Mouse (Mus musculus) cerebellum, adult 8-10 months (tissue): ENCODE data around the gene Tmem95.
"Not testable (repeated sequence)": the region's sequence is repeated elsewhere in the genome, so short reads cannot be mapped to it uniquely, and the experiment has no call there.

ENCODE experiments used
- DNase-seq: peaks from one replicate; pipeline ENCODE4 v3.0.0; 2022

Gene Tmem95

DNA sequence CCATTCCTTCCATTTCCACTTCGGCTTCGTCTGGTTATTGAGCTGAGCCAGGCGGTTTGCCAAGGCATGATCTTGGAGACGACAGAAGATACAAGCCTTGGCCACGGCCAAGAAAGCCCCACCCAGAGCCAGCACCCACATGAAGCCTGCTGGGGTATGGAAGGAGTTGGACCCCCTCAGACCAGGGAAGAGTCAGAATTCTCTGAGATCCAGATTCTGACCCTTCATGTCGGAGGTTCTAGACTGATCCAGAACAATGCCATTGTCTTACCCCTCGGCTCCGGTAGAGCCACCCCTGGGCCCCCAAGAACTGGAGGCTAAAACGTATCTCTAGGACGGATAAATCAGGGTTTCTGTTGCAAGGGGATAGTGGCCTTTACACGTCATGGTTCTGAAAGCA, at the start of gene Tmem95:
Gene Tmem95 (minus strand): TSS at position 141 of the 400 bp plus-strand sequence.
- no peak for DNase-seq

DNA sequence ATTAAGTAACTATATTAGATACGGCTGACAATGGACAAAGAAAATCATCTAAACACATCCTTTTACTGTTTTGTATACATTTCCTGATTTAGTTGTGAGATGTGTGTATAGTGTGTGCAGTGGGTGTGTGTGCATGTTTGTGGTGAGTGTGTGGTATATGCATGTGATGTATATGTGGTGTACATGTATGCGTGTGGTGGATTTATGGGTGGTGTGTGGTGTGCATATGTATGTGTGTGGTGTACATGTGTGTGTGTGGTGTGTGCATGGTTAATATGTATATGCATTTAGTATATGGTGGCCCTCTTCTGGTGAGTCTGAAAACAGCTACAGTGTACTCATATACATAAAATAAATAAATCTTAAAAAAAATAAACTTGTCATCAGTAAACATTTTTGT, 49.7 kb upstream of the Tmem95 start:
- DNase-seq = no peak

DNA sequence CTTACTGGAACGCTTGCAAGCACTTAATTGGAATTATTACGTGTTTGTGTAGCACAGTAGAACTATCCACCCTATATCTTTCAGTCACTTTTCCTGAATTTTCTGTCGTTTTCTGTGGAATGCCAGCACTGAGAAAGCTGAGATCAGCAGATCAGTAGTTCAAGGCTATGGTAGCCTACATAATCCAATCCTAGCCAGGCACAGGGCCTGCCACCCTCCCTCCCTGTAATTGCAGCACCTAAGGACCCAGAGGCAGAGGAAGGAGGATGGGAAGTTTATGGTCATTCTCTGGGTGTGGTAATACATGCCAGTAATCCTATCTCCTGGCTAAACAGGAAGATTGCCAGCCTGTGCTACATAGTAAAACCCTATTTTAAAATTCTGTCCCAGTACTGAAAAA, 45.0 kb upstream of the Tmem95 start:
- DNase-seq = no peak

DNA sequence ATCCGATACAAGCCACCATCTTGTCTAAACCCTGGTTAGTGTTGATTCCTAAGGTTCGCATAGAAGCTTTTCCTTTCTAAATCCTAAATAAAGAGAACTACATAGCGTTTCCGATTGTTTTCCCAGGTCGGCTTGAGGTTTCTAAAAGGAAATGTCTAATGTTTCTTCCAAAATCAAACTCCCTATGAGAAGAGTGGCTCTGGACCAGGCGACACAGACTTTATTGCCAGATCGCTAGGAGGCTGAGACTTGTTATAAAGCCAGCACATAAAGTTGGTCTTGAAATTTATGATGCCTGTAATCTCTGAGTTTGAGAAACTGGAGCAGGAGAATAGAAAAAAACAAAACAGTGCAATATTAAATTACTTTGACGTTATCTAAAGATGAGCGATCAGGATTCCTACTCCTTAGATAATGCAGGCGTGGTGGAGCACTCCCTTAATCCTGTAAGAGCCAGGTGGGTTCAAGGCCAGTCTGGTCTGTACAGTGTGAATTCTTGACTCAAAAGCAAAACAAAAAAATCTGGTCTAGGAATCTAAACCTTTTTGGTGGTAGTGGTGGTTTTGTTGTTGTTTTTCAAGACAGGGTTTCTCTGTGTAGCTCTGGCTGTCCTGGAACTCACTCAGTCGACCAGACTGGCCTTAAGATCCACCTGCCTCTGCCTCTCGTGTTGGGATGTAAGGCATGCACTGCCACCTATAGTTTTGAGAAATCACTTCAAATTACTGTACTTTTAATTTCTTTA, 44.4 kb upstream of the Tmem95 start:
- DNase-seq = no peak

DNA sequence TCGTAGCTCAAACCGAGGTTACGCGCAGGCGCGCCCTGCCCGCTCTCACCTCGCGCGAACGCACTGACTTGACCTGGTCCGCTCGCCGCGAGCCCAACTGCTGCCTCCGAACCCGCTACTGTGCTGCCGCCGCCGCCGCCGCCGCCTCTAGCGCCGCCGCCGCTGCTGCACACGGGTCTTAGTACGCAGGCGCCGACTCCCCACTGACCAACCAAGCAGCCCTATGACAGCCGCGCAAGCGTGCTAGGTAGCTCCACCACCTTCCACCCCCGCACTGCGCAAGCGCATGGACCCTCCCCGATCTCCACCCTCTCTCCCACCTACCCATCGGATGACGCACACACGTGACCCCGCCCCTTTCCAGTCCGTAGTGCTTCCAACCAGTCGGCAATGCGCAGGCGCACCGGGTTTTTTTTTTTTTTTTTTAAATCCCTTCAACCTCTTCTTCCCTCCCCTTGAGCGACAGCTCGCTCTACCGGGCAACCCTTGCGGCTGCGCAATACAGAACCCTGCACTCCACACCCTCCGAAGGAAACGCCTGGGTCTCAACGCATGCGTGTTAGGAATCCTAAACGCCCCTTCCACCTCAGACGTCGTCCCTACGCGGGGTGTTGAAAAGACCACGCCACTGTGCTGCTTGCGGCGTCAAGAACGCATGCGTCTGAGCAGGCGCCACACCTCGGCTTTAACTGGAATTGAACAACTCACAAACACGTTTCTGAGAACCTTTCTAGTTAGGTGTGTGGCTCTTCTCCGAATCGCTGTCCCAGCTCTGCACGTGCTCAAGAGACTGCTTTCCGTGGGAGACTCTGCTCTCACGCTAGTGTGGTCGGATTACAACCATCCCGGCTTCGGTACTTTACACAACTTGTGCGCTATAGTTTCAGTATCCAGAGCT, 43.5 kb upstream of the Tmem95 start, which contains the start of gene Eif5a:
Gene Eif5a (minus strand): TSS at position 845 of the 898 bp plus-strand sequence.
- DNase-seq = peak; percentile 100

DNA sequence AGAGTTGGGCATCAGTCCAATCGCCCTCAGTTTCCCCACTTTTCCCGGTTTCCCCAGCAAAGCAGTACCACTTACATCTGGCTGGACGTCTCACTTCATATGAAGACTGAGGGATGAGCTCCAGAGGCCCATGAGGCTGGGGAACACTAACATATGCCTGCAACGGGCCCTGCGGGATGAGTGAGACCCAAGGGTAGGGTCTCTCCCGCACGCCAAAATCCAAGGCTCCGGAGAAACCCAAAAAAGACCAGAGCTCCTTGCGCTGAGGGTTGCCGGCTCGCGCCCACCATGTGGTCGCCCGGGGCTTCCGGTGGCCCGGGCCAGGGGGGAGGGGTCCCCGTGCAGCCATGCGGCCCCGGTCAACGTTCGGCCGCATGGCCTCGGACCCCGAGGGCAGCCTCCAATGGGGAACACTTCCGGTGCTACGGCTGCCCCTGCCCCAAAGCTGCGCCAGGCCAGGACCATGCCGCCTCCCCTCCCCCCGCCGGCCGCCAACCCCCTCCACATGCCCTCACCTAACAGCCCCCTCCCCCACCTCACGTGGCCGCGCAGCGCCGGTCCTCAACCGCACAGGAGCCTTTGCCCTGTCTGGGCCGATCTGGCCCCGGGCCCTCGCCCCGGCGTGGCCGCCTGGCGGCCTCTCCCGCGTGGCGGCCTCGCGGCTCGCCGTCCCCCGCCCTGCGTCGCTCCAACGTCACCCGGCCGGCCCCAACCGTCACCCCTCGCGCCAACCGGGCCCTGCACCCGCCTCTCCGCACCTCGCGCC, 42.6 kb upstream of the Tmem95 start:
- no peak for DNase-seq

DNA sequence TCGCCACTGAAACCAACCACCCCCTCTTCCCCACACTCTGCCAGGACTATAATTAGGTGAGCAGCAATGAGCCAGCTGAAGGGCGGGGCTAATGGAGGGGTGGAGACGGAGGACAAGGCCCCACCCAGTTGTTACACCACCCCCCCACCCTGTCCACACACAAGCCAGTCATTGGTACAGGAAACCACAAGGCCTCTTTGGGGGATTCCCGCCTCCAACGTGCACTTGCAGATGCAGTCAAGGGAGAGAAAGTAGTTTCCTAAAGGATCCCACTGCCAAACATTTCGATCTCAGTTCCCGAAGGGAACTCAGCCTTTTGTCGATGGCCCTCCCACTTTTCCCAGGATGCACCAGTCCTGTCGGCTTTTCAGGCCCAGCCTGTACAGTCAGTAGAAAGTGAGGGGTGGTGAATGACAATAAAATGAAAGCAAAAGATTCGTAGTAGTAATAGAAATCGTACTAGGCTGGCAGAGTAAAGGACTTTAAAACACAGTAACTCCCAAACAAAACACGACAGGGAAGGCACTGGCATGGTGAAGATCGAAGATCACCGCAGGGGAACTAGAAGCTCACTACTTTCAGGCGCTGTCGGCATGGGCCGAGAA, 41.9 kb upstream of the Tmem95 start:
- DNase-seq = no peak

DNA sequence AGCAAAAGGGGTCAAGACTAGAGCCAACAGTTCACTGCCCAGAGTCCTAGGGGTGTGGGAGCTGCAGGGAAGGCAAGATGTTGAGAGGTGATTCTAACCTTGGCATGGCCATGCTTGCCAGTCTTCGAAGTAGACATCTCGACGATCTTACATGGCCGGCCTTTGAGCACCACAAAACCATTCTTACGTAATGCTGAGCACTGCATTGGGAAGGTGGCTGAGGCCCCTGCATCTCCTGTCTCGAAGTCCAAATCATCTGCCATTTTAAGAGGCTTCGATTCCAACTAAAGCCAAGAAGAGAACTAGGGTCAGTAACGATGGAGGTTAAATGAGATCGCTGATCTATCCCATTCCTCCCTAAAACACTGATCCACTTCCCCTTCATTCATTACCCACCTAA, 41.2 kb upstream of the Tmem95 start:
- no peak for DNase-seq

DNA sequence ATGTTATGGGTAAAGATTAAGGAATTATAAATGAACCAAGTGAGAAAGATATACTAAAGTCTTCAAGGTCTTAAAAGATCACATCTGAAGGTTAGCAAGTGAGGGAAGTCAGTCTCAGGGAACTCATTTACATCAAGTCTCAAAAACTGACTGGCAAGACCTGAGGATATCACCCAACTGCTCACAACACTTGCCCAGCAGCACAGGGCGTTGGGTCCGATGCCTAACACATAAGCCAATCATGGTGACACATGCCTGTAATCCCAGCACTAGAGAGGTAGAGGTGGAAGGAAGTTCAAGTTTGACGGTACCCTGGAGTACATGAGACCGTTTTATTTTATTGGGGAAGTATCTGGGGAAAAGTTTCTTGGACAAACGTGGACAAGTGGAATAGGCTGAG, 40.3 kb upstream of the Tmem95 start:
- no peak for DNase-seq

DNA sequence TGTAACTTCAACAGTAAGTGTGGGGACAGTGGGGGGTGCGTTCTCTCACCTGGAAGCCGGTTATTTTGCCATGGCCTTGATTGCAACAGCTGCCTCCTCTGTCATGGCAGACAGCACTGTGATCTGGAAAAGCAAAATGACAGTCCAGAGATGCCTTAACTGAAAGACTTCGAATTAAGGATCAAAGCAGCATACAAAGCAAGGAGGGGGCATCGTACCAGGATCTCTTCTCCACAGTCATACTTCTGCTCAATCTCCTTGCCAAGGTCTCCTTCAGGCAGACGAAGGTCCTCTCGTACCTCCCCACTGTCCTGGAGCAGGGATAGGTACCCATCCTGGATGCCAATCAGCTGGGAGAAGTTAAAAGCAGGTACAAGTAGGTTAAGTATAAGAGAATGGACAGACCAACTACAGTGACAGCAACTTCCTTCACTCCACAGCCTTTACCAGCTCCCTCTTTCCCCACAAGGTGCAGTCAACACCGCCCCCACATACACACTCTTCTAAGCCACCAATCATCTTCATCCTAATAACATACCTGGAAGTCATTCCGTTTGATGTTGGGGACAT, 39.6 kb upstream of the Tmem95 start:
- DNase-seq = no peak

DNA sequence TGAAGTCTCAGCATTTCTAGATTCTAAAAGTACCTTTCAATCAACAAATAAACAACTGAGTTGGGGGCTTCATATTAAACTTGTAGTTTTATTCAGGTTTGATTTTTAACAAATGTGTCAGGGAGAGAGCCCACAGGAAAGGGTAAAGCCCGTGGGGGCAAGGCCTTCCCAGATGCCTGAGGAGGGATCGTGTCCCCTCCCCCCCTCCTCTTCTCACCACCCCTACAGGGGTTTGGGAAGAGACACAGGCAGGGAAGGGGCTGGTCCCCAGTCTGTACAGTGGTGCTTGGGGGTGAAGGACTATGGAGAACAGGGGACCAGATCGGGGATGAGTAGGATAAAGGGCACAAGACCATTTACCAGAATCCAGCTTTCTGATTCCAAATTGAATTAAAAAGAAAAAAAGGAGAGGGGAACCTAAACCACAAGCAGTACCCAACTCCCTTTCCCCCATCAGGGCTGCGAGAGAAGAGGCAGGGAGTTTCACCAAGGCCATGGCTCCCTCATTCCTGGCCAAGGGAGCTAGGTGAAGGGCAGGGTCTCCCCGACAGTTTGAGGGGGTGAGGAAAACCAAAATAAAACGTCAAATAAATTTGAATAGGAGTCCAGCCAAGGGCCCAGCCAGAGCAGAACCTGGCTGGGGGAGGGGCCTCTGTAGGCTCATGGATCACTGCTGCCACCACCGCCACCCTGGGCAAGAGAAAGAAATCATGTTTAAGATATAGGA, 39.0 kb upstream of the Tmem95 start:
- DNase-seq = not testable (repeated sequence)

DNA sequence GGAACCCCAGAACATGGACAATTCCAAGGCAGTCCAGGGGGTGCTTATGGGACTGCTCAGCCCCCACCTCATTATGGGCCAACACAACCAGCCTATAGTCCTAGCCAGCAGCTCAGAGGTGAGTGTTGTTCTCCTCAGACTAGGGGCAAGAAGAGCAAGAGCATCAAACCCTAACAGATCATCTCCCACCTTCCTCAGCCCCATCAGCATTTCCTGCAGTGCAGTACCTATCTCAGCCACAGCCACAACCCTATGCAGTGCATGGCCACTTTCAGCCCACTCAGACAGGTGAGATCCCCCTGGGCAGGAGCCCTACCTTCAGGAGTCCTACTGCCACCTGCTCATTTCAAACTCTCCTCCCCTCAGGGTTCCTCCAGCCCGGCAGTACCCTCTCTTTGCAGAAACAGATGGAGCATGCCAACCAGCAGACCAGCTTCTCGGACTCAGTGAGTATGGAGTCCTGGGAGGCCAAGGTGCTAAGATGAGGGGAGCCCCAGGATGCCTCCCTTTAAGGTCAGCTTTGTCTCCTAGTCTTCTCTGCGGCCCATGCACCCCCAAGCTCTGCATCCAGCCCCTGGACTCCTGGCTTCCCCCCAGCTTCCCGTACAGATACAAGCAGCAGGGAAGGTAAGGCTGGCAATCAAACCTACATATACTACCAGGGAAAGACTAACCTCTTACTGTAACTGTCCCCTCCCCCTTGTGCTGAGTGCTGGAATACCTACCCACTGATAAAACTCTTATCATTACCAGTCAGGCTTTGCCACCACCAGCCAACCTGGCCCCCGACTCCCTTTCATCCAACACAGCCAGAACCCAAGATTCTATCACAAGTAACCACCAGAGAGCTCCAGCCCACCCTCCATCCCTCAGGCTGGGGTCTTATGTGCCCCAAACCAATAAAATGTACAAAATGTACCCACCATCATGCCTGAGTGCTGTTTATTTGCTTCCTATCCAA, 38.1 kb upstream of the Tmem95 start:
- no peak for DNase-seq

DNA sequence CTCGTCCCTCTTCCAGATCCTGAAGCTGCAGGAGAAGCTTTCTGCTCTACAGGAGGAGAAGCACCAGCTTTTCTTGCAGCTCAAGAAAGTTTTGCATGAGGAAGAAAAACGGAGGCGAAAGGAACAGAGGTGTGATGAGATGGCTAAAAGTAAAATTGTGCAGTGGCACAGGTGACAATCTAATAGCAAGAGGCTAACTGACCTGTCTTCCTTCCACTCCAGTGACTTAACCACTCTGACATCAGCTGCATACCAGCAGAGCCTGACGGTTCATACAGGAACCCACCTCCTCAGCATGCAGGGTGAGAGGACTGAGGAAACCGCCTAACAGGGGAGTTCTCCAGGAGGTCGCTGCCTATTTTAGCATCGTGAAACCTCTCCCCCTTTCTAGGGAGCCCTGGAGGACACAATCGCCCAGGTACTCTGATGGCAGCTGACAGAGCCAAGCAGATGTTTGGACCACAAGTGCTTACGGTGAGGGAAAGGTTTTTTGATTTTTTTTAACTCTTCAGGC, 37.2 kb upstream of the Tmem95 start:
- DNase-seq = no peak

DNA sequence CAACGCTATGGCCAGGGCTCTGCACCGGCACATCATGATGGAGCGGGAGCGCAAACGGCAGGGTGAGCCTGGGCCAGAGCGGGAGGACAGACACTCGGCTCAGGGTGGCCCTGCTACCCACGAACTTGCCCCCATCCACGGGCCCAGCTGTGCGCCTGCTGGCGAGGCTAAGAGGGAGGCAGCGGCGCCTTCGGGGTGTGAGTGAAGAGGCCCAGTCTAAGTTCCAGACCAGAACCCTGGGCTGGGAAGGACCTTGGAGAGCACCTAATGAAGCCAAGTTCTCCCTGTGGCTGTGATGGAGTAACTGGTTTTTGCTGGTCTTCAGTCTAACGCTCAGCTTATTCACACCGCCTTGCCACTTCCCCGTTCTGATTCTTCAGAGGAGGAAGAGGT, 36.5 kb upstream of the Tmem95 start:
- no peak for DNase-seq

DNA sequence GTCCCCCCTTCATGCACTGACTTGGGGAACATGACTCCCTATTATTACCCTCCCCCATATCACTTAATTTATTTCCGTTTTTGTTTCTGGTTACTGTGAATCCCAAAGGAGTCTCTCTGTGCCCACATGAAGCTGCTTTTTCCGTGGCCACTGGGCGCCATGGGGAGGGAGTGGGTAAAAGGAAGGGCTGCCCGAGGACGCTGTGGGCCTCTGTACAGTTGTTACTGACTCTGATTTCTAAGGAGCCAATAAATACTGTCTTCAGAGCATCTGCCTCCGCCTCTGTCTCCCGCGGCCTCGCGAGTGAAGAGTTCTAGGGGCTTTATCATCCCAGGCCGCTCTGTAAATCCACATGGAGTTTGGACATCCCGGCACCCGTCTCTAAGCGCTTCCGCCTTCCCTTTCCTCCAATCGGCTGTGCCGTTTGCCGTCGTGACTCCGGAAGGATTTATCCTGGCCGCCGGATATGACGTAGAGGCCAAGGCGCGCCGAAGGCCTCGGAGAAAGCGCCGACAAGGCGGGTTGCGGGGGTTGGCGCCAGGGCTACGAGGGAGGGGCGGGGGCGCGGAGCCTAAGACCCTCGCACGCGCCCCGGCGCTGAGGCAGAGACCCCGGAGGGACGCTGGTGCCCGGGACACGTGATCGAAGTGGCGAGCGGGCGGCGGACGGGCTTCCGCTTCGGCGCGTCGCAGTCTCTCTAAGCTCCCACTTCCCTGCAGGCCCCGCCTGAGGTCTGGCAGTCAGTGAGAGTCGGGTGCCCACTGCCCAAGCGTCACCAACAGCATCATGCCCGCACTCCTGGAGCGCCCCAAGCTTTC, 35.9 kb upstream of the Tmem95 start, which contains the start of gene Gps2:
Gene Gps2 (plus strand): TSS at position 335 of the 818 bp plus-strand sequence.
- peak; percentile 89 for DNase-seq

DNA sequence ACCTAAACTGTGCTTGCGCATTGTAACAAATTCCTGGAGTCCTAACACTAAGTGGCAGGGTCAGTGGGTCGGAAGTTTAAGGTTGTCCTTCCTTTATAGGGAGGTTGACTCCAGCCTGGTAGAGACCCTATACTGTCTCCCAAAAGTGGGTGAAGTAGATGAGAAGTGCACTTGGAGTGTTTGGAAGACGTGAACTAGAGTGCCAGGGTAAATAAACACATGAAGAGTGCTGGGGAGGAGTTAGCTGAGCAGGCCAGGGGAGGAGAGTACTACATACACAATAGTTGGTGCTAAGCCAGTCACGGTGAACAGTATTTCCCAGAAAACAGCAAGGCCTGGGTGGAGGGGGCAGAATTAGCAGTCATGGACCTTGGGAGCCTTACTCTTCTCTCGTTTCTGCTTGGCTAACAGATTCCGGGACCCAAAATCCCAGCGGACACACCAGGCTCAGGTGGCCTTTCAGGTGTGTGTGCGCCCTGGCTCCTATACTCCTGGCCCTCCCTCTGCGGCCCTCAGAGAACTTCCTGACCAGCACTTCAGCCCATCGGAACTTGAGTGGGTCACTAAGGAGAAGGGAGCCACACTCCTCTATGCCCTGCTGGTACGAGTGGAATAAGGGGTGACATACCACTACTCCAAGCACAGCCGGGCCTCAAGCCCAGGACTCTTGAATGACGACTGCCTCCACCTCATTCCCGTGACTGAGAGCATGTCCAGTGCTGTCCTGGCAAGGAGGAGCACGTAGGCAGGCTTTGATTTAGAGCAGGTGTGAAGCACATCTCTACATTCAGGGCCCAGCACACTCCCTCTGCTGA, 35.1 kb upstream of the Tmem95 start:
- DNase-seq = no peak

DNA sequence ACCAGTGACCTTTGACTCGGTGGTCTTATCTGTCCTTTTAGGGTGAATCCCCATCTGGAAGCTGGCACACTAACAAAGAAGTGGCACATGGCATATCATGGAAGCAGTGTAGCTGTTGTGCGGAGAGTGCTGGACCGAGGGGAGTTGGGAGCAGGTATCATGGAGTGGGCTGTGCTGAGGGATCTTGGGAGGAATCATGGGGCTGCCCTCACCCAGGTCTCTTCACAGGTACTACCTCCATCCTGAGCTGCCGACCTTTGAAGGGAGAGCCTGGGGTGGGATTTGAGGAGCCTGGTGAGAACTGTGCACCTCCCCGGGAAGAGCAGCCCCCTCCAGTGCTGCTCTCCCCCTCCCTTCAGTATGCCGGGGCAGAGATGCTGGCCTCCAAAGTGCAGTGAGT, 33.9 kb upstream of the Tmem95 start:
- DNase-seq = no peak

DNA sequence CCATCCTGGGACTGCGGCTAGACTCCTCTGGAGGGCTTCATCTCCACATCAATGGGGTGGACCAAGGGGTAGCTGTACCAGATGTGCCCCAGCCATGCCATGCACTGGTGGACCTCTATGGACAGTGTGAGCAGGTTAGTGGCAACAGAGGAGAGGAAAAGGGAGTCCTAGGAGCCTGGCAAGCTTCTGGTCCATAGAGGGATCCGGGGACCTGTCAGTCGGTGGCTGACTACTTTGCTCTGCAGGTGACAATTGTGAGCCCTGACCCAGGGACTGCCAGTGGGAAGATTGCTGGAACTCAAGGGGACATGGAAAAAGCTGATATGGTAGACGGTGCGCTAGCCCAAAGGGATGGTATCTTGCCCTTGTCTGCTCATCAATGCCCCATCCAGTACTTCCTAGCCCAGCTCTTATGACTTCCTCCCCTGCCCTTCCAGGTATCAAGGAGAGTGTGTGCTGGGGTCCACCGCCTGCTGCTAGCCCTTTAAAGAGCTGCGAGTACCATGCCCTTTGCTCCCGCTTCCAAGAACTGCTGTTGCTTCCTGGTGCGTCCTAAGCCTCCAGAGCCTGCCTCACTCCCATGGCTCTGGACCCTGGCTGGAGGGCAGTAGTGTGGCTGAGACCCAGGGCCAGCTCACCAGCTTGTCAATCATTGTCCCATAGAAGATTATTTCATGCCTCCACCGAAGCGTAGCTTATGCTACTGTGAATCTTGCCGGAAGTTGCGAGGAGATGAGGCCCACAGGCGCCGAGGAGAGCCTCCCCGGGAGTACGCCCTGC, 33.2 kb upstream of the Tmem95 start:
- no peak for DNase-seq
